Mouse (Mus musculus) brown adipose tissue, adult 24 weeks (tissue): Measurements from ENCODE around the gene 1700030J22Rik. TPM values are rescaled to one million over a fixed set of nuclear protein-coding genes. Genes with fewer than 3 reads are reported as not detected.

Experiments used
- H3K27ac ChIP-seq: fragments of 200-500 bp; replicated peaks from 2 replicates; pipeline ENCODE4 v1.5.1; 2012; ENCODE audit warnings: low read depth, mild to moderate bottlenecking, low read length
- H3K4me1 ChIP-seq: fragments of 200-500 bp; 2 replicates; pipeline ENCODE4 v1.6.1; 2012; ENCODE audit warnings: low read length, mixed read lengths; ENCODE audit not compliant: control insufficient read depth, insufficient read depth, insufficient read length
- H3K4me3 ChIP-seq: fragments of 200-500 bp; 2 replicates; pipeline ENCODE4 v1.5.1; 2012; ENCODE audit warnings: low read depth, mild to moderate bottlenecking, low read length, moderate library complexity; ENCODE audit not compliant: insufficient read depth
- polyA plus RNA-seq: library from polyadenylated mRNA; stranded (reverse); fragments of >200 nt; gene quantifications from 2 replicates; pipeline ENCODE4 v1.2.4, GENCODE M21; 2012; ENCODE audit not compliant: missing spikeins, insufficient read depth, insufficient read length

The 1700030J22Rik gene
- polyA plus RNA-seq, 1 experiment, result 0.36 TPM

GRCm38 (mm10) chr8:116943161-116943554, 35.6 kb downstream of the 1700030J22Rik start, which contains the start of gene Atmin:
TSS of gene Atmin (plus strand) at chr8:116943393.
- Histone ChIP-seq H3K4me3 (peak within 1 kb of the TSS; percentile 96), H3K4me1 (peaks cover 8% of the 10 kb centered on the region), H3K27ac (0 out of 2 replicates have a peak within 1 kb of the TSS, but pooled peaks have one; percentile 18)

GRCm38 (mm10) chr8:116942284-116943058, 36.3 kb downstream of the 1700030J22Rik start:
- no peak overlapping the region for H3K4me3 ChIP-seq
- peaks cover 8% of the 10 kb centered on the region for H3K4me1 ChIP-seq
- no peak overlapping the region for H3K27ac ChIP-seq

GRCm38 (mm10) chr8:116935506-116935905, 43.3 kb downstream of the 1700030J22Rik start:
- Histone ChIP-seq H3K27ac (no peak overlapping the region), H3K4me1 (no peaks in the 10 kb centered on the region), H3K4me3 (no peak overlapping the region)

GRCm38 (mm10) chr8:116934976-116935375, 43.8 kb downstream of the 1700030J22Rik start:
- H3K4me3 ChIP-seq, result no peak overlapping the region
- H3K4me1 ChIP-seq, result no peaks in the 10 kb centered on the region
- no peak overlapping the region for H3K27ac ChIP-seq

GRCm38 (mm10) chr8:116928588-116928987, 50.2 kb downstream of the 1700030J22Rik start:
- H3K27ac ChIP-seq, result no peak overlapping the region
- no peak overlapping the region for H3K4me3 ChIP-seq
- H3K4me1 ChIP-seq, result no peaks in the 10 kb centered on the region

GRCm38 (mm10) chr8:116927880-116928279, 50.9 kb downstream of the 1700030J22Rik start:
- H3K4me3 ChIP-seq, result no peak overlapping the region
- no peaks in the 10 kb centered on the region for H3K4me1 ChIP-seq
- no peak overlapping the region for H3K27ac ChIP-seq

- H3K27ac ChIP-seq, result no peak overlapping the region
- no peaks in the 10 kb centered on the region for H3K4me1 ChIP-seq
- H3K4me3 ChIP-seq, result no peak overlapping the region
Observed at GRCm38 (mm10) chr8:116923526-116923925, 55.2 kb downstream of the 1700030J22Rik start.

GRCm38 (mm10) chr8:116922060-116922757, 56.5 kb downstream of the 1700030J22Rik start:
- Histone ChIP-seq H3K27ac (peak overlapping the region; percentile 68), H3K4me3 (peak overlapping the region; percentile 74), H3K4me1 (no peaks in the 10 kb centered on the region)

- Histone ChIP-seq H3K27ac (peak within 1 kb of the TSS; percentile 94), H3K4me1 (no peaks in the 10 kb centered on the region)
Observed at GRCm38 (mm10) chr8:116921337-116922059, 57.3 kb downstream of the 1700030J22Rik start, which contains the start of the genes Cmc2 and Cenpn. TSS of gene Cmc2 (minus strand) at chr8:116921455. TSS of gene Cenpn (plus strand) at chr8:116921730.

GRCm38 (mm10) chr8:116921005-116921336, 57.8 kb downstream of the 1700030J22Rik start:
- Histone ChIP-seq H3K4me1 (no peaks in the 10 kb centered on the region), H3K4me3 (peak overlapping the region; percentile 74), H3K27ac (peak overlapping the region; percentile 77)

More at GRCm38 (mm10) chr8:116921337-116922059, 57.3 kb downstream of the 1700030J22Rik start, which contains the start of the genes Cmc2 and Cenpn:
- peak within 1 kb of the TSS; percentile 74 for H3K4me3 ChIP-seq

Other genes with a start within 250 kb of the 1700030J22Rik start
- 2.0 and 3.6 TPM in 2 replicates for gene Cdyl2, start 246.0 kb downstream of the 1700030J22Rik start, polyA plus RNA-seq
- gene Cmc2, start 57.5 kb downstream of the 1700030J22Rik start, polyA plus RNA-seq, result 81.1 and 117 TPM in 2 replicates
- 1.5 and 2.1 TPM in 2 replicates for gene Cenpn, start 57.2 kb downstream of the 1700030J22Rik start, polyA plus RNA-seq
- 5.1 and 8.7 TPM in 2 replicates for gene Atmin, start 35.6 kb downstream of the 1700030J22Rik start, polyA plus RNA-seq
- gene Gcsh, start 14.6 kb upstream of the 1700030J22Rik start, polyA plus RNA-seq, result 205 and 234 TPM in 2 replicates
- not detected in 2 replicates for gene Pkd1l2, start 103.5 kb upstream of the 1700030J22Rik start, polyA plus RNA-seq
- not detected in 2 replicates for gene Bco1, start 116.9 kb upstream of the 1700030J22Rik start, polyA plus RNA-seq
- gene Gan, start 179.2 kb upstream of the 1700030J22Rik start, polyA plus RNA-seq, result 2.2 and 3.1 TPM in 2 replicates